Mouse (Mus musculus) cerebellum, adult 2 months (tissue): ENCODE data around the gene Nrxn1. TPM values are rescaled to one million over a fixed set of nuclear protein-coding genes. Genes with fewer than 3 reads are reported as not detected.

ENCODE experiments used
- DNase-seq, 2 experiments: peaks; one replicate each; pipeline ENCODE4 v3.0.0; 2021
- H3K27ac ChIP-seq: fragments of 200-500 bp; 2 replicates; pipeline ENCODE4 v1.5.1; 2012; ENCODE audit warnings: low read length, control low read depth, inconsistent platforms; ENCODE audit not compliant: insufficient read depth
- H3K27me3 ChIP-seq: fragments of 200-500 bp; 2 replicates; pipeline ENCODE4 v1.6.1; 2012; ENCODE audit warnings: inconsistent platforms, mild to moderate bottlenecking, low read length, moderate library complexity; ENCODE audit not compliant: control insufficient read depth, insufficient read depth
- H3K4me1 ChIP-seq: fragments of 200-500 bp; 2 replicates; pipeline ENCODE4 v1.6.1; 2011; ENCODE audit warnings: low read length; ENCODE audit not compliant: control insufficient read depth, insufficient read depth
- H3K4me3 ChIP-seq: fragments of 200-500 bp; replicated peaks from 2 replicates; pipeline ENCODE3; 2011; ENCODE audit warnings: mild to moderate bottlenecking, low read depth, low read length, control low read depth; ENCODE audit not compliant: insufficient read depth
- CTCF ChIP-seq: fragments of 200-500 bp; IDR thresholded peaks from 2 replicates; pipeline ENCODE4 v1.5.1; 2011; ENCODE audit warnings: low read depth, mild to moderate bottlenecking, control low read depth, low read length, moderate library complexity, borderline replicate concordance; ENCODE audit not compliant: insufficient read depth
- POLR2A ChIP-seq: fragments of 200-500 bp; IDR thresholded peaks from 2 replicates; pipeline ENCODE4 v1.6.1; 2011; ENCODE audit warnings: low read length, control low read depth, borderline replicate concordance; ENCODE audit not compliant: insufficient read depth
- WGBS: fragments of 180-500 bp; shearing (Covaris S2); methylation state at CpG from one replicate; pipeline ENCODE4 v1.1.7; 2018; 5-methylcytosine and 5-hydroxymethylcytosine counted together
- polyA plus RNA-seq: library from polyadenylated mRNA; depleted of rRNA; stranded (reverse); fragments of >200 nt; gene quantifications from 2 replicates; pipeline ENCODE4 v1.2.3, GENCODE M21; 2012

The Nrxn1 gene
- polyA plus RNA-seq, 1 experiment, result 143 TPM

DNA sequence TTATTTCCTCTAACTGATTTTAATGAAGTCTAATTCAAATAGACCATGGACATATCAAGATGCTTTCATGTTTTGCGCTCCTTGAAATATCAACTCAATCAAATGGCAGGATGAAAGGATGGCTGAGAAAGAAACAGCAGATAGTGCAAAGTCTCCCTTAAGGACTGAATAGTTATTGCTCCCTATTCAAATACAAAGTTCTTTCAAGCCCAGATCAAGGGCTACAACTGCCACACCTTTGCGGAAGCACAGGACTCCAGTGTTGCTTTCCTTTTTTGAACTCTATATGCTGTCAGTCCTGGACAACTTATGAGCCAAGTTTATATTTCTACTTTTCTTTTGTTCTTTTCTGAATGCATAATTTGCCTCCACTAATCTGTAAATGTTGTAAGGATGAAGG is 157.9 kb downstream of the Nrxn1 start:
- WGBS, result 96% methylated on average over 2 of the region's 2 CpGs
- no peak for DNase-seq
- no peaks in the 10 kb centered on the region for H3K27me3 ChIP-seq
- H3K4me3 ChIP-seq, result no peak overlapping the region
- no peaks in the 10 kb centered on the region; the same call in 1 of the 2 replicates for H3K4me1 ChIP-seq
- no peak for TF ChIP-seq CTCF
- TF ChIP-seq POLR2A, result no peak
- H3K27ac ChIP-seq, result no peak overlapping the region

DNA sequence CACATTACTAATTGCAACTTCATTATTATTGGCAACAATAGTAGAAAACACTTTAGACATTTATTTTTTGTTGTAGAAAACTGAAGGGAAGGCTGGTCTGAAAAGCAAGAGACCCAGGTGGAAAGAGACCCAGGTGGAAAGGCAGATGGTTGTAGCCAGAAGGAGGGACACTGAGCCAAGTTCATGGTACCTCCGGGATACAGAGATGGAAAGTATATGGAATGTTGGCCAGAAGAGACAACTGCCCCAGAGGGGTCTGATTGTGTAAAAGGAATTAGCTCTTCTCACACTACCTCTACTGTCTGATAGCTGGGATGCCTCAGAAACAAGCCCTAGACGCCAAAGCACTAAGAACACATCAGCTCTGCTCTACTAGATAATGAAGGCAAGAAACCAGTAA is 179.6 kb downstream of the Nrxn1 start:
- 8% methylated on average over 2 of the region's 2 CpGs for WGBS
- H3K4me3 ChIP-seq, result no peak overlapping the region
- no peaks in the 10 kb centered on the region for H3K27me3 ChIP-seq
- TF ChIP-seq POLR2A, result no peak
- no peak for TF ChIP-seq CTCF
- DNase-seq, result peak; percentile 91 to 96
- no peak overlapping the region for H3K27ac ChIP-seq
- H3K4me1 ChIP-seq, result peaks cover 16% of the 10 kb centered on the region; the same call in 1 of the 2 replicates

DNA sequence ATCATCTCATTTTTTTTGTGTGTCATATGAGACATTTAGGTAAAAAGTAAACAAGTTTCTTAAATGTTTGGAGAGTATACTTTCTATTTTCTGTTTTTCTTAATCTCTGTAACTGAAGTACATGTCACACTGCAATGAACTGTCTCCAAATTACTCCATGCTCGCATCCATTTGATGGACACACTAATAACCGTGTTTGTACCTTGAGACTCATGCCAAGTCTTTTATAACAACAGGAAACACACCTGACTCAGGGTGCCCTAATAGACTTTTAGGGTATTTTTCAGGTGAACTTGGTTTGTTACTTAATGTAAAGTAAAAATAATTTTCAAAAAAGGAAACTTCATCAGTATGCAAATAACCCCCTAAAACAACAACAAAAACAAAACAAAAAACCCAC is 180.1 kb downstream of the Nrxn1 start:
- Histone ChIP-seq H3K27ac (no peak overlapping the region), H3K4me1 (peaks cover 16% of the 10 kb centered on the region; the same call in 1 of the 2 replicates), H3K4me3 (no peak overlapping the region), H3K27me3 (no peaks in the 10 kb centered on the region)
- no peak for TF ChIP-seq CTCF
- no peak for TF ChIP-seq POLR2A
- WGBS, result 10% methylated on average over 2 of the region's 2 CpGs
- DNase-seq, result peak in 1 of 2 experiments; percentile 55

DNA sequence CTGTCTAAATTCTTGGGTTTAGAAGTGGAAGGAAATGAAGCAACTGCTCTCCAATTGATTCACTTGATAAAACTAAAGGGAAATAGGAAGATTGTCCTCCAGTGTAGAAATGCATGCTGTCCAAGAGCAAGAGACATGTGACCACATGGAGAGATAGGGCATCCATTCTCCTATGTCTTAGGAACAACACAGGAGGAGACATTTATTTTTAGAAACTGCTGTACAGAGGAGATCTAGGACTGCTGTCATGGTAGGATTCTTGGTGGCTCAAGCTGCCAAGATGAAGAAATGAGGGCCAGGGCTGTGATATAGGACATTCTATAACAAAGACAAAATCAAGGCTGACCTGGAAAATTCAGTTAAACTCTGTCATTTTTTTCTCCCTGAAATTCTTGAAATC is 180.5 kb downstream of the Nrxn1 start:
- Histone ChIP-seq H3K27me3 (no peaks in the 10 kb centered on the region), H3K4me1 (peaks cover 16% of the 10 kb centered on the region; the same call in 1 of the 2 replicates), H3K27ac (peak overlapping the region; percentile 80; the same call in 1 of the 2 replicates), H3K4me3 (no peak overlapping the region)
- TF ChIP-seq CTCF (no peak), POLR2A (no peak)
- DNase-seq, result peak; percentile 30 to 67

DNA sequence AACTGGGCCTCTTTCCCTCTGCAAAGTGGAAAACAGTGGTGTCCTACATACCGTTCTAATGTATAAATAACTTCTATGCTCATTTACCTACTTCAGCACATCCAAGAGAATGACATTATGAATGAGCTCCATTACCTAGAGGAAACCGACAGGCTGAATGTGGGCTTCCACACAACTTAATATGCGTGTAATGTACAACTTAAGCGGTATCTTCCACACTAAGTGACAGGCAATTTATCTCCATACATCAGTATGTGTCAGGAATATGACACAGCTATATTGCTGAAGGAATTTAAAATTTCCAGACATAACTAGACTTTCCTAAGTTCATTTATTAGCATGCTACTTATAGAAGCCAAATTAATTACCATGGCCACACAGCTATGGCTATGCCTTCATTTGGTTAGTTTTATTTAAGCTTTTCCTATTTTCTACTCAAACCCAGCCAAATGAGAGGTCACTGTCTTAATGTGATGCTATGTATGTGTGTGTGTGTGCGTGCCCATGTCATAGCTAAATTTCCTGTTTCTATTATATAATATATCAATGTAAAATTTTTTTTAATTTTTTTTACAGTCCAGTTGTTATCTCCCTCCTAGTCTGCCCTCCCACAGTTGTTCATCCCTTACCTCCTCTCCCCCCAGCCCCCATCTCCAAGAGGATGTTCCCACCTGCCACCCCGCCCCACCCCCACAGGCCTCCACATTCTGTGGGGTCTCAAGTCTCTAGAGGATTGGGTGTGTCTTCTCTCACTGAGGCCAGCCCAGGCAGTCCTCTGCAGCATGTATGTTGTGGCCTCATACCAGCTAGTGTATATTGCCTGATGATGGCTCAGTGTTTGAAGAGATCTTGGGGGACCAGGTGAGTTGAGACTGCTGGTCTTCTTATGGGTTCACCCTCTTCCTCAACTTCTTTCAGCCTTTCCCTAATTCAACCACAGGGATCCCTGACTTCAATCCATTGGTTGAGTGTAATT is 186.5 kb downstream of the Nrxn1 start:
- TF ChIP-seq CTCF, result no peak
- TF ChIP-seq POLR2A, result no peak
- 79% methylated on average over 6 of the region's 6 CpGs for WGBS
- no peaks in the 10 kb centered on the region for H3K27me3 ChIP-seq

DNA sequence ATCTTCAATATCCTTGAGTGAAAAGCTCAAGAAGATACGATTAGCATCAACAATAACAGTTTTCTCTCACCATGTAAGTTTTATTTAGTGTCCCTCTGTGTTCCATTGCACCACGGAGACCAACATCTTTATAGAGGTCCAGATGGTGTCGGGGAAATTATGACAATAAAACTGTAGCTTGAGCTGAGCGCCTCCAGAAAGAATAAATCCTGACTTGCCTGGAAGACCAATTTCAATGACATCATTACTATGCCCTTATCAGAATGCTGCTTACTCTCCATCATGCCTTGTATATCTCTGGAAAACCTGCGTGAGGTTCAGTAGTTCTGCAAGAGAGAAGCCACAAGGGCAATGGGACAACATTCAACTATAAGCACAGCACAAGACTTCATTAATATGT is 187.7 kb downstream of the Nrxn1 start:
- Histone ChIP-seq H3K4me3 (no peak overlapping the region), H3K4me1 (peaks cover 3% of the 10 kb centered on the region; the same call in 1 of the 2 replicates), H3K27ac (no peak overlapping the region; the same call in 1 of the 2 replicates), H3K27me3 (no peaks in the 10 kb centered on the region)
- peak in 1 of 2 experiments; percentile 51 for DNase-seq
- WGBS, result 26% methylated on average over 5 of the region's 5 CpGs
- TF ChIP-seq CTCF (no peak), POLR2A (no peak)

More for the DNA sequence above, 186.5 kb downstream of the Nrxn1 start:
- H3K4me3 ChIP-seq, result no peak overlapping the region
- H3K4me1 ChIP-seq, result peaks cover 5% of the 10 kb centered on the region; the same call in 1 of the 2 replicates
- no peak overlapping the region for H3K27ac ChIP-seq
- no peak for DNase-seq

DNA sequence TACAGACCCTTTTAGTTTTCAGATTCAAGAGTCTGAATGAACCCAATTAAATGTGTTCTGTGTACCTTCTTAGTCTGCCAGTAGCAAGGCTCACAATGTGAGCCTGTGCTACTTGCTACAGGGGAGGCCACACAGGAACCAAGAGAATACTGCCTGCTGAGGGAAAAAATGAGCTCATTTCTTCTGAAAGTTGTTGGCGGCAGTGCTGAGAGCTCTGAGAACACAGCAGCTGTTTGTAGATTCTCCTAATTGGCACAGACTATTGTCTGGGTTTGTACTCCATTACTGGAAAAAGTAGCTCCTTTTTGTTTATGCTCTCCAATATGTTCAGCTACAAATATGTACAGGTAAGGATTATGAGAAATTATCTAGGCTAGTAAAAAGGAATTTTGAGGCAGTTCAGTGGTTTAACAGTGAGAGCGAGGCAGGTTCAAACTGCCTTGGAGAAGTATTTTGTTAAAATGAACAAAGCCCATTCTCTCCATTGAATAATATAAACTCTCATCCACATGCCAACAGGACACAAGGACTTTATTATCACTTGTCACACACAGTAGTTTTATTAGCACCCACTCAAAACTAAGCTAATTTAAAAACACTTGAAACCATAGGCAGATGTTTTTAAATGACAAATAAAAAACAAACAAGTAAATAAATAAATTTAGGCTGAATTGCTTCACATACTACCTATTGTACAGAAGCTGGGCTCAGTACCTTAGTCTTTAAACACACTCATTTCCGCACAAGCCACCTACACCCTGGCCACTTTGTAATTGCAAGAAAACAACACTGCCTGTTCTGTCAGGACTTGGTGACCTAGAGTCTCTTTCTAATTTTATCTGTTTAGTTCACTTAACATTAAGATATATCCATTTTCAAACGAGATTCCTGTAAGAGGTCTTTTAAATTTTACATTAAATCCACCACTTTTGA is 200.3 kb downstream of the Nrxn1 start:
- H3K27me3 ChIP-seq, result no peaks in the 10 kb centered on the region
- H3K4me3 ChIP-seq, result no peak overlapping the region
- TF ChIP-seq POLR2A (no peak), CTCF (no peak)
- WGBS, result 52% methylated on average over 4 of the region's 4 CpGs
- DNase-seq, result peak; percentile 53 to 84
- peak overlapping the region; percentile 22; the same call in 1 of the 2 replicates for H3K27ac ChIP-seq
- peaks cover 2% of the 10 kb centered on the region; the same call in 1 of the 2 replicates for H3K4me1 ChIP-seq
